ENCODE assay signal across 16 mouse cellular contexts in genomic region chr5:21188435-21188834, GRCm38 (mm10). TPM values are rescaled to one million over a fixed set of nuclear protein-coding genes. Genes with fewer than 3 reads are reported as not detected.
DNase-seq lines count a peak whose midpoint lies in the region; ATAC-seq and TF ChIP-seq lines count a peak whose summit lies in the region.
"Had no signal": no experiment of that assay in that cellular context is flagged by ENCODE, and none has a peak within 500 bp of the region (broad histone marks: within the 10 kb centered on the region; RNA-seq: fewer than 3 reads in every experiment).

No protein-coding gene starts in this region.

- no peaks in the 10 kb centered on the region for H3K36me3 ChIP-seq in stomach, postnatal 0 days (ENCODE audit: control insufficient read depth, insufficient read depth, low read length)
- no peaks in the 10 kb centered on the region for H3K36me3 ChIP-seq in limb, embryonic 10.5 days
- H3K36me3 ChIP-seq: embryonic facial prominence, embryonic 10.5 days; forebrain, embryonic 12.5 days; heart, embryonic 10.5 days had no signal

- 48% methylated on average over 3 of the region's 3 CpGs for WGBS in stomach, postnatal 0 days
- 22% methylated on average over 3 of the region's 3 CpGs for WGBS in limb, embryonic 10.5 days

- no peak for TF ChIP-seq POLR2A in embryonic fibroblast, embryonic 13.5 days (IDR thresholded peaks at IDR 0.05; ENCODE audit: low read depth, low read length)

- no peaks in the 10 kb centered on the region for H3K9me3 ChIP-seq in stomach, postnatal 0 days (ENCODE audit: control insufficient read depth, low read length)
- no peaks in the 10 kb centered on the region; the same call in 1 of the 2 replicates for H3K9me3 ChIP-seq in limb, embryonic 10.5 days (replicated peaks)

- peak; percentile 43 to 47 for DNase-seq in spleen, postnatal 36 days (ENCODE audit: low spot score in 2 of 2)
- no peak for DNase-seq in spleen, postnatal 4 days (ENCODE audit: low spot score in 2 of 2)
- DNase-seq in stomach, postnatal 0 days (ENCODE audit: low spot score) = no peak
- DNase-seq in heart, postnatal 4 days = no peak
- DNase-seq in layer of hippocampus, postnatal 25 days (ENCODE audit: extremely low spot score in 1 of 2, low spot score in 1 of 2) = no peak
- no peak for DNase-seq in limb, embryonic 10.5 days (ENCODE audit: low spot score)
- DNase-seq: cerebellum, adult 11-12 months; gastrocnemius, adult 2 months; kidney, postnatal 25 days had no signal

- TF ChIP-seq CTCF in embryonic fibroblast, embryonic 13.5 days (IDR thresholded peaks at IDR 0.05; ENCODE audit: borderline replicate concordance, insufficient read depth, low read length) = no peak
- TF ChIP-seq CTCF in stomach, postnatal 0 days (IDR thresholded peaks at IDR 0.05; ENCODE audit: low read depth) = no peak

- peak; percentile 77 for ATAC-seq in megakaryocyte, adult 5-6 weeks (ENCODE audit: poor library complexity, severe bottlenecking)
- ATAC-seq in stomach, postnatal 0 days (ENCODE audit: low FRiP score, low TSS enrichment) = peak; percentile 39; the same call in 1 of the 2 replicates
- ATAC-seq: hindbrain, postnatal 0 days had no signal

- H3K4me2 ChIP-seq in stomach, postnatal 0 days (replicated peaks; ENCODE audit: low read depth) = no peak overlapping the region
- H3K4me2 ChIP-seq: forebrain, embryonic 12.5 days; midbrain, embryonic 11.5 days had no signal

- H3K4me3 ChIP-seq in embryonic fibroblast, embryonic 13.5 days (ENCODE audit: insufficient read depth, low read length) = no peak overlapping the region
- no peak overlapping the region for H3K4me3 ChIP-seq in stomach, postnatal 0 days (ENCODE audit: low read depth, low read length)
- H3K4me3 ChIP-seq in limb, embryonic 10.5 days = no peak overlapping the region
- H3K4me3 ChIP-seq: embryonic facial prominence, embryonic 10.5 days; forebrain, embryonic 12.5 days; gastrocnemius, adult 2 months; heart, embryonic 10.5 days had no signal

- H3K9ac ChIP-seq in stomach, postnatal 0 days (ENCODE audit: low read length) = no peak overlapping the region
- H3K9ac ChIP-seq: forebrain, embryonic 12.5 days had no signal

- 0 out of 2 replicates have a peak overlapping the region, but pooled peaks have one; percentile 0 for H3K27ac ChIP-seq in embryonic fibroblast, embryonic 13.5 days (ENCODE audit: insufficient read depth, low read length)
- H3K27ac ChIP-seq in stomach, postnatal 0 days (replicated peaks) = no peak overlapping the region
- no peak overlapping the region for H3K27ac ChIP-seq in limb, embryonic 10.5 days
- H3K27ac ChIP-seq: embryonic facial prominence, embryonic 10.5 days; forebrain, embryonic 12.5 days; gastrocnemius, adult 2 months; heart, embryonic 10.5 days; hindbrain, postnatal 0 days had no signal

- no peak for TF ChIP-seq EP300 in stomach, postnatal 0 days (optimal IDR thresholded peaks at IDR 0.05)

- no peaks in the 10 kb centered on the region for H3K27me3 ChIP-seq in stomach, postnatal 0 days (ENCODE audit: control insufficient read depth, insufficient read depth, low read length)
- peaks cover 28% of the 10 kb centered on the region for H3K27me3 ChIP-seq in limb, embryonic 10.5 days (ENCODE audit: low read depth, poor library complexity, severe bottlenecking)

- H3K4me1 ChIP-seq in embryonic fibroblast, embryonic 13.5 days (ENCODE audit: control insufficient read depth, insufficient read depth, low read length) = peaks cover 5% of the 10 kb centered on the region; the same call in 1 of the 2 replicates
- H3K4me1 ChIP-seq in stomach, postnatal 0 days (replicated peaks; ENCODE audit: control insufficient read depth, insufficient read depth) = no peaks in the 10 kb centered on the region
- peaks cover 13% of the 10 kb centered on the region for H3K4me1 ChIP-seq in limb, embryonic 10.5 days

RNA-seq across cellular contexts. Expression of gene Gsap, which starts 2.4 kb away (rescaled TPM):
- 4.6 and 5.1 TPM in 2 replicates for polyA plus RNA-seq in embryonic fibroblast, embryonic 13.5 days (2011; ENCODE audit: insufficient read length, low read depth, missing spikeins)
- 38.0 and 40.0 TPM in 2 replicates for total RNA-seq in megakaryocyte, adult 5-6 weeks (2015)
- total RNA-seq in megakaryocyte, adult 5-6 weeks (2017) = 41.5 and 45.3 TPM in 2 replicates
- polyA plus RNA-seq in stomach, postnatal 0 days (2015; fragmentation: Nextera tagmentation; extraction: Ambion mirVana) = 1.4 TPM in 2 replicates
- 1 to 10 TPM; 4.1 to 5.7 TPM for total RNA-seq in heart, postnatal 4 days (2021)
- 1 to 10 TPM; 6.3 to 10.0 TPM for total RNA-seq in layer of hippocampus, postnatal 25 days (2021)
- polyA plus RNA-seq in limb, embryonic 10.5 days (2016; fragmentation: Nextera tagmentation; extraction: Ambion mirVana) = 0.50 and 1.3 TPM in 2 replicates

Comparison
In these comparisons a context has a peak if more than half of its experiments do, and no peak if none do; other contexts are left out.
1. DNase-seq: peak in spleen, postnatal 36 days (2 of 2); none in spleen, postnatal 4 days (0 of 2), stomach, postnatal 0 days (single experiment), heart, postnatal 4 days (single experiment), layer of hippocampus, postnatal 25 days (0 of 2) and limb, embryonic 10.5 days (single experiment).